Mouse (Mus musculus): ENCODE results near the gene Pla2g2f.

- TF ChIP-seq CTCF (IDR thresholded peaks at IDR 0.05; ENCODE audit: borderline replicate concordance, insufficient read depth, low read depth, low read length) (no peak), POLR2A (IDR thresholded peaks at IDR 0.05; ENCODE audit: borderline replicate concordance, insufficient read depth, low read length) (no peak)
These were observed 54.9 kb downstream of the Pla2g2f start for GRCm38 (mm10) chr4:138702528-138702927.
